Mouse (Mus musculus) MEL (cell line): ENCODE measurements around the gene Prss12.

Experiments used
- CTCF ChIP-seq, 3 experiments: IDR thresholded peaks in 2 of 3; conservative IDR thresholded peaks in 1 of 3; 2 replicates each; pipeline ENCODE4 v1.5.1; 2011 to 2012; ENCODE audit warnings: low read length in 3 of 3, low read depth in 2 of 3, mild to moderate bottlenecking in 2 of 3, improper control_type of control experiment in 1 of 3, inconsistent platforms in 1 of 3, mixed read lengths in 1 of 3, moderate library complexity in 1 of 3; ENCODE audit not compliant: control insufficient read depth in 1 of 3, insufficient read depth in 1 of 3, poor library complexity in 1 of 3, severe bottlenecking in 1 of 3
- EP300 ChIP-seq, 2 experiments: IDR thresholded peaks; 2 replicates each; pipeline ENCODE4 v1.6.1; 2011; ENCODE audit warnings: improper control_type of control experiment in 2 of 2, low read length in 2 of 2, low read depth in 1 of 2, mild to moderate bottlenecking in 1 of 2
- POLR2A ChIP-seq, 2 experiments: IDR thresholded peaks; 2 replicates each; pipeline ENCODE4 v1.6.1; 2011 to 2012; ENCODE audit warnings: low read length in 2 of 2, mild to moderate bottlenecking in 2 of 2, control low read depth in 1 of 2, improper control_type of control experiment in 1 of 2, low read depth in 1 of 2, moderate library complexity in 1 of 2; ENCODE audit not compliant: control insufficient read depth in 1 of 2, insufficient read depth in 1 of 2, poor library complexity in 1 of 2
- UBTF ChIP-seq: IDR thresholded peaks from 2 replicates; pipeline ENCODE4 v1.6.1; 2012; ENCODE audit warnings: low read depth, mild to moderate bottlenecking, inconsistent platforms, low read length, improper control_type of control experiment, moderate library complexity, borderline replicate concordance; ENCODE audit not compliant: insufficient read depth
- ZC3H11A ChIP-seq: IDR thresholded peaks from 2 replicates; pipeline ENCODE4 v1.6.1; 2012; ENCODE audit warnings: low read depth, mild to moderate bottlenecking, inconsistent platforms, low read length, improper control_type of control experiment

GRCm38 (mm10) chr3:123459492-123459891, 12.8 kb downstream of the Prss12 start:
- TF ChIP-seq CTCF (IDR thresholded peaks at IDR 0.05 in 2 of 3, conservative IDR thresholded peaks at IDR 0.05 in 1 of 3; ENCODE audit: control insufficient read depth in 1 of 3, insufficient read depth in 1 of 3, low read depth in 2 of 3, low read length in 3 of 3, poor library complexity in 1 of 3, severe bottlenecking in 1 of 3): no peak; a peak in 1 of 6 replicates
- no peak for TF ChIP-seq UBTF
- no peak for TF ChIP-seq POLR2A (IDR thresholded peaks at IDR 0.05; ENCODE audit: control insufficient read depth in 1 of 2, insufficient read depth in 1 of 2, low read depth in 1 of 2, low read length in 2 of 2, poor library complexity in 1 of 2)
- TF ChIP-seq ZC3H11A: no peak
- TF ChIP-seq EP300 (IDR thresholded peaks at IDR 0.05; ENCODE audit: low read depth in 1 of 2, low read length in 2 of 2): no peak
